Mouse (Mus musculus): ENCODE results near the gene Cnp. TPM values are rescaled to one million over a fixed set of nuclear protein-coding genes. Genes with fewer than 3 reads are reported as not detected.

Gene Cnp
- 10.5 and 13.5 TPM in 2 replicates for polyA plus RNA-seq (2012; rRNA removed)

GRCm38 (mm10) chr11:100574708-100575483, at the start of gene Cnp:
Cnp (plus strand) TSS chr11:100574904.
- TF ChIP-seq CTCF (conservative IDR thresholded peaks at IDR 0.05; ENCODE audit: insufficient read depth, insufficient read length, low read depth, low read length) (no peak), POLR2A (IDR thresholded peaks at IDR 0.05; ENCODE audit: low read depth, low read length) (no peak)
- DNase-seq: peak; percentile 88
- Histone ChIP-seq H3K36me3 (ENCODE audit: control insufficient read depth, insufficient read depth, low read length) (no peaks in the 10 kb centered on the region), H3K4me1 (ENCODE audit: control insufficient read depth, insufficient read depth, low read length) (peaks cover 6% of the 10 kb centered on the region; the same call in 1 of the 2 replicates), H3K4me3 (ENCODE audit: insufficient read depth, low read depth, low read length) (peak within 1 kb of the TSS; percentile 78), H3K27me3 (replicated peaks; ENCODE audit: control insufficient read depth, insufficient read depth, low read length) (no peaks in the 10 kb centered on the region), H3K27ac (ENCODE audit: insufficient read depth, low read depth, low read length) (peak within 1 kb of the TSS; percentile 51)
- WGBS: under 1% methylated on average over 47 of the region's 47 CpGs

GRCm38 (mm10) chr11:100524987-100525630, 49.6 kb upstream of the Cnp start:
- Histone ChIP-seq H3K36me3 (ENCODE audit: control insufficient read depth, insufficient read depth, low read length) (no peaks in the 10 kb centered on the region; the same call in 1 of the 2 replicates), H3K4me3 (ENCODE audit: insufficient read depth, low read depth, low read length) (no peak overlapping the region), H3K27me3 (replicated peaks; ENCODE audit: control insufficient read depth, insufficient read depth, low read length) (no peaks in the 10 kb centered on the region), H3K4me1 (ENCODE audit: control insufficient read depth, insufficient read depth, low read length) (peaks cover 31% of the 10 kb centered on the region; the same call in 1 of the 2 replicates), H3K27ac (ENCODE audit: insufficient read depth, low read depth, low read length) (no peak overlapping the region)
- DNase-seq: peak; percentile 21
- 57% methylated on average over 11 of the region's 11 CpGs for WGBS
- TF ChIP-seq CTCF (conservative IDR thresholded peaks at IDR 0.05; ENCODE audit: insufficient read depth, insufficient read length, low read depth, low read length) (no peak), POLR2A (IDR thresholded peaks at IDR 0.05; ENCODE audit: low read depth, low read length) (no peak)

GRCm38 (mm10) chr11:100526052-100526816, 48.5 kb upstream of the Cnp start:
- Histone ChIP-seq H3K4me1 (ENCODE audit: control insufficient read depth, insufficient read depth, low read length) (peaks cover 24% of the 10 kb centered on the region; the same call in 1 of the 2 replicates), H3K27ac (ENCODE audit: insufficient read depth, low read depth, low read length) (no peak overlapping the region), H3K27me3 (replicated peaks; ENCODE audit: control insufficient read depth, insufficient read depth, low read length) (no peaks in the 10 kb centered on the region), H3K4me3 (ENCODE audit: insufficient read depth, low read depth, low read length) (0 out of 2 replicates have a peak overlapping the region, but pooled peaks have one; percentile 78), H3K36me3 (ENCODE audit: control insufficient read depth, insufficient read depth, low read length) (no peaks in the 10 kb centered on the region; the same call in 1 of the 2 replicates)
- DNase-seq: no peak
- 58% methylated on average over 15 of the region's 15 CpGs for WGBS
- no peak for TF ChIP-seq CTCF (conservative IDR thresholded peaks at IDR 0.05; ENCODE audit: insufficient read depth, insufficient read length, low read depth, low read length)
- no peak for TF ChIP-seq POLR2A (IDR thresholded peaks at IDR 0.05; ENCODE audit: low read depth, low read length)

- H3K4me1 ChIP-seq (ENCODE audit: control insufficient read depth, insufficient read depth, low read length): peaks cover 16% of the 10 kb centered on the region; the same call in 1 of the 2 replicates
- no peak for TF ChIP-seq POLR2A (IDR thresholded peaks at IDR 0.05; ENCODE audit: low read depth, low read length)
- TF ChIP-seq CTCF (conservative IDR thresholded peaks at IDR 0.05; ENCODE audit: insufficient read depth, insufficient read length, low read depth, low read length): peak; percentile 33; the same call in 1 of the 2 replicates
- DNase-seq: peak; percentile 78
- no peaks in the 10 kb centered on the region for H3K36me3 ChIP-seq (ENCODE audit: control insufficient read depth, insufficient read depth, low read length)
- H3K4me3 ChIP-seq (ENCODE audit: insufficient read depth, low read depth, low read length): peak overlapping the region; percentile 78
- no peak overlapping the region for H3K27ac ChIP-seq (ENCODE audit: insufficient read depth, low read depth, low read length)
- 1% methylated on average over 26 of the region's 26 CpGs for WGBS
- H3K27me3 ChIP-seq (replicated peaks; ENCODE audit: control insufficient read depth, insufficient read depth, low read length): no peaks in the 10 kb centered on the region
Observed at GRCm38 (mm10) chr11:100527066-100527457, 47.6 kb upstream of the Cnp start.

- TF ChIP-seq CTCF (conservative IDR thresholded peaks at IDR 0.05; ENCODE audit: insufficient read depth, insufficient read length, low read depth, low read length) (no peak), POLR2A (IDR thresholded peaks at IDR 0.05; ENCODE audit: low read depth, low read length) (peak; percentile 94)
- DNase-seq: peak; percentile 100
- Histone ChIP-seq H3K27me3 (replicated peaks; ENCODE audit: control insufficient read depth, insufficient read depth, low read length) (no peaks in the 10 kb centered on the region), H3K4me3 (ENCODE audit: insufficient read depth, low read depth, low read length) (peak within 1 kb of the TSS; percentile 78), H3K36me3 (ENCODE audit: control insufficient read depth, insufficient read depth, low read length) (no peaks in the 10 kb centered on the region), H3K27ac (ENCODE audit: insufficient read depth, low read depth, low read length) (peak within 1 kb of the TSS; percentile 63), H3K4me1 (ENCODE audit: control insufficient read depth, insufficient read depth, low read length) (peaks cover 12% of the 10 kb centered on the region; the same call in 1 of the 2 replicates)
- WGBS: under 1% methylated on average over 54 of the region's 54 CpGs
Observed at GRCm38 (mm10) chr11:100527458-100528374, 47.0 kb upstream of the Cnp start, which contains the start of gene Acly. Acly (minus strand) TSS chr11:100528000.

Data from kidney, adult 2 months (tissue).